Mouse (Mus musculus): ENCODE measurements around the gene Eif5a.

- TF ChIP-seq CTCF (IDR thresholded peaks at IDR 0.05; ENCODE audit: borderline replicate concordance, control insufficient read depth, extremely low read depth, insufficient read depth, low read length, poor library complexity) (no peak), POLR2A (IDR thresholded peaks at IDR 0.05; ENCODE audit: control insufficient read depth, extremely low read depth, insufficient read depth, low read length, poor library complexity) (no peak)
Observed at GRCm38 (mm10) chr11:69891482-69891881, 30.3 kb downstream of the Eif5a start.
